Mouse (Mus musculus): Measurements from ENCODE around the gene Nmu.

Gene Nmu

GRCm38 (mm10) chr5:76306261-76306660 lies 57.3 kb downstream of the Nmu start:
- no peak for DNase-seq

GRCm38 (mm10) chr5:76305616-76306015 lies 58.0 kb downstream of the Nmu start:
- peak; percentile 50 to 69 for DNase-seq

GRCm38 (mm10) chr5:76304452-76305341 lies 58.9 kb downstream of the Nmu start, which contains the start of gene Clock:
TSS of gene Clock (minus strand) at chr5:76304792.
- DNase-seq: peak; percentile 91 to 95

- peak; percentile 84 to 91 for DNase-seq
Measured at GRCm38 (mm10) chr5:76303745-76304451, 59.7 kb downstream of the Nmu start.

- DNase-seq: no peak
Measured at GRCm38 (mm10) chr5:76303379-76303744, 60.2 kb downstream of the Nmu start.

- DNase-seq: no peak
Measured at GRCm38 (mm10) chr5:76302009-76302408, 61.6 kb downstream of the Nmu start.

GRCm38 (mm10) chr5:76289234-76289691 lies 74.3 kb downstream of the Nmu start:
- DNase-seq: peak in 1 of 2 experiments; percentile 22

- no peak for DNase-seq
Measured at GRCm38 (mm10) chr5:76288256-76288655, 75.3 kb downstream of the Nmu start.

GRCm38 (mm10) chr5:76287062-76287461 lies 76.5 kb downstream of the Nmu start:
- no peak for DNase-seq

GRCm38 (mm10) chr5:76285699-76286098 lies 77.9 kb downstream of the Nmu start:
- DNase-seq: no peak

- no peak for DNase-seq
Measured at GRCm38 (mm10) chr5:76283890-76284289, 79.7 kb downstream of the Nmu start.

All from kidney, postnatal 4 days (tissue).